26 mouse cellular contexts compared by ENCODE assay signal in the genomic region with DNA sequence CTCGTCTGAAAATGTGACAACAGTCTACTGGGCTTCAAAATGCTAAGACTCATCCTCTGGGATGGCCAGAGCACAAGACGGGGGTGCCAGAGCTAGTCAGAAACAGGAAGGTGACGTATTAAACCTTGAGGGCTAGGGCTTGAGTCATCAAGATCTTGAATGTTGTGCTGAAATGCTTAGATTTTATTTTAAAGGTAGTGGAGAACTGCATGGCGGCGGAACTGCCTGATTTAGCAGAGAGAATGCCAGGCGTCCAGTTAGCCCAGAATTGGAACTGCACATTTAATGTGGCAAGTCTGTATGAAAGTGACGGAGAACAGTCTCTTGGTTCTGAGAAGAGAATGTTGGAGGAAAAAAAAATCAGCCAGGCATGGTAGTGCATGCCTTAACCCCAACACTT. TPM values are rescaled to one million over a fixed set of nuclear protein-coding genes. Genes with fewer than 3 reads are reported as not detected.
"Had no signal": no experiment of that assay in that cellular context is flagged by ENCODE, and none has a peak within 500 bp of the region (broad histone marks: within the 10 kb centered on the region; RNA-seq: fewer than 3 reads in every experiment).

No protein-coding gene starts in this region.

- DNase-seq: liver, postnatal 0 days; lung, adult 2 months; lung, postnatal 14 days; lung, postnatal 36 days; midbrain, embryonic 14.5 days; retina, postnatal 1 day; right cerebral cortex, postnatal 25 days; right cerebral cortex, postnatal 4 days; spleen, adult 18-20 months; thymus, adult 18-20 months; thymus, postnatal 14 days; thymus, postnatal 36 days had no signal

- H3K9ac ChIP-seq: liver, postnatal 0 days; lung, embryonic 15.5 days; midbrain, embryonic 12.5 days; neural tube, embryonic 13.5 days; neural tube, embryonic 15.5 days had no signal

- H3K27ac ChIP-seq: lung, embryonic 15.5 days; macrophage; midbrain, embryonic 10.5 days; midbrain, embryonic 12.5 days; neural tube, embryonic 13.5 days; neural tube, embryonic 15.5 days had no signal

- H3K4me3 ChIP-seq: lung, embryonic 15.5 days; midbrain, embryonic 10.5 days; midbrain, embryonic 12.5 days; myocyte; neural tube, embryonic 13.5 days; neural tube, embryonic 15.5 days had no signal

- H3K9me3 ChIP-seq: lung, embryonic 15.5 days; midbrain, embryonic 10.5 days; midbrain, embryonic 12.5 days; neural tube, embryonic 13.5 days; neural tube, embryonic 15.5 days had no signal

- ATAC-seq: liver, postnatal 0 days; lung, postnatal 0 days; midbrain, embryonic 16.5 days had no signal

- H3K4me2 ChIP-seq: lung, embryonic 15.5 days; midbrain, embryonic 12.5 days; neural tube, embryonic 13.5 days; neural tube, embryonic 15.5 days had no signal

- H3K36me3 ChIP-seq: lung, embryonic 15.5 days; midbrain, embryonic 10.5 days; midbrain, embryonic 12.5 days; neural tube, embryonic 13.5 days; neural tube, embryonic 15.5 days had no signal

RNA-seq across cellular contexts. Expression of a gene that starts 19.9 kb away (rescaled TPM):
- polyA plus RNA-seq: liver, postnatal 0 days; lung, adult 2 months; lung, embryonic 15.5 days; lung, postnatal 0 days; macrophage; midbrain, embryonic 10.5 days; midbrain, embryonic 12.5 days; midbrain, embryonic 14.5 days; midbrain, embryonic 16.5 days; myocyte; neural tube, embryonic 11.5 days; neural tube, embryonic 13.5 days; neural tube, embryonic 15.5 days; small intestine, adult 2 months; stomach, embryonic 14.5 days; stomach, embryonic 16.5 days; thymus, postnatal 0 days had no signal

RNA-seq across cellular contexts. Expression of a gene that starts 59.9 kb away (rescaled TPM):
- polyA plus RNA-seq: liver, postnatal 0 days; lung, adult 2 months; lung, postnatal 0 days; macrophage; myocyte; neural tube, embryonic 13.5 days; neural tube, embryonic 15.5 days; small intestine, adult 2 months; stomach, embryonic 14.5 days had no signal
